In genomic region chr5:125505968-125506367, GRCm38 (mm10) we compare ENCODE assay signal across 30 mouse cellular contexts. TPM values are rescaled to one million over a fixed set of nuclear protein-coding genes. Genes with fewer than 3 reads are reported as not detected.
DNase-seq lines count a peak whose midpoint lies in the region; ATAC-seq and TF ChIP-seq lines count a peak whose summit lies in the region.
"Had no signal": no experiment of that assay in that cellular context is flagged by ENCODE, and none has a peak within 500 bp of the region (broad histone marks: within the 10 kb centered on the region; RNA-seq: fewer than 3 reads in every experiment).

No protein-coding gene starts in this region.

- DNase-seq in kidney, postnatal 36 days = no peak
- no peak for DNase-seq in left cerebral cortex, adult 2 months (ENCODE audit: extremely low spot score in 1 of 2, low spot score in 2 of 2)
- DNase-seq in left cerebral cortex, postnatal 4 days = no peak
- DNase-seq: adrenal gland, postnatal 36 days; B cell, adult 2 months; cerebellum, adult 11 months; cerebellum, adult 9-11 months; gastrocnemius, postnatal 14 days; heart, adult 11 months; heart, postnatal 10 days; lung, postnatal 36 days; midbrain, embryonic 14.5 days; right cerebral cortex, postnatal 14 days; thymus, postnatal 14 days had no signal

- 70% methylated on average over 15 of the region's 15 CpGs for WGBS in kidney, embryonic 15.5 days
- WGBS in hindbrain, embryonic 15.5 days = 59% methylated on average over 15 of the region's 15 CpGs
- WGBS in neural tube, embryonic 13.5 days = 49% methylated on average over 15 of the region's 15 CpGs

- H3K27me3 ChIP-seq in kidney, embryonic 15.5 days = no peaks in the 10 kb centered on the region
- no peaks in the 10 kb centered on the region for H3K27me3 ChIP-seq in hindbrain, embryonic 15.5 days
- H3K27me3 ChIP-seq in neural tube, embryonic 13.5 days = no peaks in the 10 kb centered on the region
- H3K27me3 ChIP-seq: CH12.LX; embryonic facial prominence, embryonic 15.5 days; heart, embryonic 12.5 days; limb, embryonic 15.5 days; liver, embryonic 15.5 days; lung, embryonic 15.5 days; megakaryocyte, embryonic 14.5 days; Patski had no signal

- H3K36me3 ChIP-seq in kidney, embryonic 15.5 days = peaks cover 53% of the 10 kb centered on the region
- H3K36me3 ChIP-seq in hindbrain, embryonic 15.5 days = peaks cover 27% of the 10 kb centered on the region
- peaks cover 50% of the 10 kb centered on the region for H3K36me3 ChIP-seq in neural tube, embryonic 13.5 days

- H3K9ac ChIP-seq in kidney, embryonic 15.5 days = no peak overlapping the region
- H3K9ac ChIP-seq in hindbrain, embryonic 15.5 days = no peak overlapping the region
- H3K9ac ChIP-seq in neural tube, embryonic 13.5 days = 0 out of 2 replicates have a peak overlapping the region, but pooled peaks have one; percentile 12
- H3K9ac ChIP-seq: embryonic facial prominence, embryonic 15.5 days; heart, embryonic 12.5 days; limb, embryonic 15.5 days; liver, embryonic 15.5 days; lung, embryonic 15.5 days had no signal

- no peak overlapping the region for H3K4me2 ChIP-seq in kidney, embryonic 15.5 days
- no peak overlapping the region for H3K4me2 ChIP-seq in hindbrain, embryonic 15.5 days
- no peak overlapping the region for H3K4me2 ChIP-seq in neural tube, embryonic 13.5 days
- H3K4me2 ChIP-seq: embryonic facial prominence, embryonic 15.5 days; heart, embryonic 12.5 days; limb, embryonic 15.5 days; liver, embryonic 15.5 days; lung, embryonic 15.5 days had no signal

- H3K9me3 ChIP-seq in kidney, embryonic 15.5 days (replicated peaks) = no peaks in the 10 kb centered on the region
- H3K9me3 ChIP-seq in hindbrain, embryonic 15.5 days = no peaks in the 10 kb centered on the region
- H3K9me3 ChIP-seq in neural tube, embryonic 13.5 days = no peaks in the 10 kb centered on the region
- H3K9me3 ChIP-seq: embryonic facial prominence, embryonic 15.5 days; G1E; heart, embryonic 12.5 days; limb, embryonic 15.5 days; liver, embryonic 15.5 days; lung, embryonic 15.5 days; megakaryocyte, embryonic 14.5 days had no signal

- no peak for TF ChIP-seq CTCF in left cerebral cortex, adult 2 months (IDR thresholded peaks at IDR 0.05)

- peaks cover 18% of the 10 kb centered on the region for H3K4me1 ChIP-seq in kidney, embryonic 15.5 days
- H3K4me1 ChIP-seq in hindbrain, embryonic 15.5 days (replicated peaks) = peaks cover 15% of the 10 kb centered on the region
- H3K4me1 ChIP-seq in neural tube, embryonic 13.5 days (replicated peaks) = peaks cover 22% of the 10 kb centered on the region
- H3K4me1 ChIP-seq: heart, embryonic 12.5 days; limb, embryonic 15.5 days; lung, embryonic 15.5 days had no signal

- no peak for ATAC-seq in kidney, embryonic 15.5 days (replicated peaks; ENCODE audit: low FRiP score)
- ATAC-seq in hindbrain, embryonic 15.5 days (ENCODE audit: low FRiP score, low read depth) = peak; percentile 19; the same call in 1 of the 2 replicates
- ATAC-seq in neural tube, embryonic 13.5 days (ENCODE audit: low read depth) = no peak
- ATAC-seq in megakaryocyte-erythroid progenitor cell, adult 5-6 weeks (replicated peaks; ENCODE audit: low FRiP score, low TSS enrichment, poor library complexity, severe bottlenecking) = no peak
- ATAC-seq: forebrain, embryonic 14.5 days; intestine, postnatal 0 days; Patski had no signal

- no peak overlapping the region for H3K4me3 ChIP-seq in kidney, embryonic 15.5 days (replicated peaks)
- no peak overlapping the region for H3K4me3 ChIP-seq in left cerebral cortex, adult 2 months
- H3K4me3 ChIP-seq in hindbrain, embryonic 15.5 days = no peak overlapping the region
- no peak overlapping the region for H3K4me3 ChIP-seq in neural tube, embryonic 13.5 days
- H3K4me3 ChIP-seq: embryonic facial prominence, embryonic 15.5 days; heart, embryonic 12.5 days; limb, embryonic 15.5 days; liver, embryonic 15.5 days; lung, embryonic 15.5 days; megakaryocyte, embryonic 14.5 days had no signal

- intact Hi-C loops in left cerebral cortex, adult 2 months (cut with DNase I) = no loop called here
- intact Hi-C loops in left cerebral cortex, postnatal 4 days (cut with DNase I) = no loop called here

- peak overlapping the region; percentile 5; the same call in 1 of the 2 replicates for H3K27ac ChIP-seq in kidney, embryonic 15.5 days
- H3K27ac ChIP-seq in left cerebral cortex, adult 2 months = peak overlapping the region; percentile 67; the same call in 1 of the 2 replicates
- no peak overlapping the region for H3K27ac ChIP-seq in hindbrain, embryonic 15.5 days (replicated peaks)
- peak overlapping the region; percentile 39; the same call in 1 of the 2 replicates for H3K27ac ChIP-seq in neural tube, embryonic 13.5 days (replicated peaks)
- H3K27ac ChIP-seq: embryonic facial prominence, embryonic 15.5 days; limb, embryonic 15.5 days; liver, embryonic 15.5 days; lung, embryonic 15.5 days had no signal

RNA-seq across cellular contexts. Expression of gene Tmem132b, which starts 25.6 kb away (rescaled TPM):
- 0.32 and 0.36 TPM in 2 replicates for polyA plus RNA-seq in kidney, embryonic 15.5 days (2015; fragmentation: Nextera tagmentation; extraction: Ambion mirVana)
- 100 to 1,000 TPM; 135 to 141 TPM for total RNA-seq in left cerebral cortex, adult 2 months (2021)
- 10 to 100 TPM; 62.9 to 66.4 TPM for total RNA-seq in left cerebral cortex, postnatal 4 days (2021)
- 6.2 and 6.4 TPM in 2 replicates for polyA plus RNA-seq in hindbrain, embryonic 15.5 days (2015; fragmentation: Nextera tagmentation; extraction: Ambion mirVana)
- polyA plus RNA-seq in neural tube, embryonic 13.5 days (2015; fragmentation: Nextera tagmentation; extraction: Ambion mirVana) = 3.0 TPM in 2 replicates
- not detected in 2 replicates for total RNA-seq in megakaryocyte-erythroid progenitor cell, adult 5-6 weeks (2014; fragmentation: Nextera tagmentation)
- not detected in 2 replicates for total RNA-seq in megakaryocyte-erythroid progenitor cell, adult 5-6 weeks (2017)
- total RNA-seq: CH12.LX; common myeloid progenitor, adult 5-6 weeks had no signal
- polyA plus RNA-seq: G1E; heart, embryonic 12.5 days; liver, embryonic 15.5 days; Patski had no signal

RNA-seq across cellular contexts. Expression of gene Aacs, which starts 30.4 kb away (rescaled TPM):
- 36.0 and 40.7 TPM in 2 replicates for polyA plus RNA-seq in kidney, embryonic 15.5 days (2015; fragmentation: Nextera tagmentation; extraction: Ambion mirVana)
- 10 to 100 TPM; 43.7 to 48.0 TPM for total RNA-seq in left cerebral cortex, adult 2 months (2021)
- total RNA-seq in left cerebral cortex, postnatal 4 days (2021) = 100 to 1,000 TPM; 112 to 116 TPM
- 104 and 106 TPM in 2 replicates for polyA plus RNA-seq in hindbrain, embryonic 15.5 days (2015; fragmentation: Nextera tagmentation; extraction: Ambion mirVana)
- polyA plus RNA-seq in neural tube, embryonic 13.5 days (2015; fragmentation: Nextera tagmentation; extraction: Ambion mirVana) = 65.5 and 69.2 TPM in 2 replicates
- total RNA-seq in megakaryocyte-erythroid progenitor cell, adult 5-6 weeks (2014; fragmentation: Nextera tagmentation) = 8.4 and 8.7 TPM in 2 replicates
- total RNA-seq in megakaryocyte-erythroid progenitor cell, adult 5-6 weeks (2017) = 3.2 and 3.8 TPM in 2 replicates

Comparison
In these comparisons a context has a peak if more than half of its experiments do, and no peak if none do; other contexts are left out.
1. RNA of gene Tmem132b, which starts 25.6 kb away (total RNA-seq): 135 to 141 TPM in left cerebral cortex, adult 2 months and 62.9 to 66.4 TPM in left cerebral cortex, postnatal 4 days; not detected in megakaryocyte-erythroid progenitor cell, adult 5-6 weeks; every median in the first group is over 10 times any median in the second.
2. RNA of gene Aacs, which starts 30.4 kb away (total RNA-seq): 112 to 116 TPM in left cerebral cortex, postnatal 4 days and 43.7 to 48.0 TPM in left cerebral cortex, adult 2 months; 3.2 to 8.7 TPM in megakaryocyte-erythroid progenitor cell, adult 5-6 weeks; every median in the first group is over 4 times any median in the second.